Mouse (Mus musculus) bone marrow macrophage, adult 2 months (primary cell): ENCODE measurements at regions not wholly inside any gene's neighbourhood (a gene's known extent, or its start where the extent isn't known, plus 50 kb on each side); places are given as distances from the start of the nearest gene placed in this dataset.

ENCODE experiments used
- CTCF ChIP-seq: IDR thresholded peaks from 2 replicates; pipeline ENCODE4 v1.5.1; 2012; ENCODE audit warnings: low read depth, mild to moderate bottlenecking, low read length, moderate library complexity
- POLR2A ChIP-seq: IDR thresholded peaks from 2 replicates; pipeline ENCODE4 v1.6.1; 2012; ENCODE audit warnings: mild to moderate bottlenecking, low read depth, low read length, borderline replicate concordance

DNA sequence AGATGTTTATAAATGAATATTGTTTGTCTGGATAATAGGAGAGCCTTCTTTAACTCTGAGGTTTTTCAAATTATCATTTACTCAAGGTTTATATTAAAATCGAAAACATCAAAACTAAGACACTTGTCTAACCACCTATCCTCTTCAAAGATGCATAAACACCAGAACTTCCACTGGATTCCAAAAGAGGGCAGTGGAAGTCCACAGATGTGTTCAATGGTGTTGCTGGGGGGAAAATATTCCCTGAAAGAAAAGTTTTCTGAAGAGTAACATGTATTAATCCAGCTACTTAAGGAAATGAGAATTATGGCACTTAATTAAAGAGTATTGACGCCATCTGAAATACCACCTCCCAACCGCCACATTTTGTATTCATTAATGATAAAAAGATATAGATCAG lies 586.9 kb downstream of the Kcnj2 start:
- TF ChIP-seq CTCF (no peak), POLR2A (no peak)
